Mouse (Mus musculus) myocyte (in vitro differentiated cells): ENCODE results near the gene Plekha7.

ENCODE experiments used
- POLR2A ChIP-seq: IDR thresholded peaks from one replicate; pipeline ENCODE4 v1.6.1; 2011; ENCODE audit warnings: low read depth, mild to moderate bottlenecking, control low read depth, moderate library complexity; ENCODE audit not compliant: insufficient read length
- POLR2AphosphoS2 ChIP-seq: IDR thresholded peaks from one replicate; pipeline ENCODE4 v1.6.1; 2011; ENCODE audit warnings: low read depth, control low read depth; ENCODE audit not compliant: insufficient read length
- REST ChIP-seq: IDR thresholded peaks from one replicate; pipeline ENCODE4 v1.6.1; 2011; ENCODE audit warnings: mild to moderate bottlenecking, control low read depth, moderate library complexity; ENCODE audit not compliant: insufficient read depth, insufficient read length
- TCF3 ChIP-seq: IDR thresholded peaks from one replicate; pipeline ENCODE4 v1.6.1; 2011; ENCODE audit warnings: low read depth, control low read depth; ENCODE audit not compliant: insufficient read length
- USF1 ChIP-seq: IDR thresholded peaks from one replicate; pipeline ENCODE4 v1.6.1; 2011; ENCODE audit warnings: low read depth, mild to moderate bottlenecking, control low read depth, moderate library complexity

DNA sequence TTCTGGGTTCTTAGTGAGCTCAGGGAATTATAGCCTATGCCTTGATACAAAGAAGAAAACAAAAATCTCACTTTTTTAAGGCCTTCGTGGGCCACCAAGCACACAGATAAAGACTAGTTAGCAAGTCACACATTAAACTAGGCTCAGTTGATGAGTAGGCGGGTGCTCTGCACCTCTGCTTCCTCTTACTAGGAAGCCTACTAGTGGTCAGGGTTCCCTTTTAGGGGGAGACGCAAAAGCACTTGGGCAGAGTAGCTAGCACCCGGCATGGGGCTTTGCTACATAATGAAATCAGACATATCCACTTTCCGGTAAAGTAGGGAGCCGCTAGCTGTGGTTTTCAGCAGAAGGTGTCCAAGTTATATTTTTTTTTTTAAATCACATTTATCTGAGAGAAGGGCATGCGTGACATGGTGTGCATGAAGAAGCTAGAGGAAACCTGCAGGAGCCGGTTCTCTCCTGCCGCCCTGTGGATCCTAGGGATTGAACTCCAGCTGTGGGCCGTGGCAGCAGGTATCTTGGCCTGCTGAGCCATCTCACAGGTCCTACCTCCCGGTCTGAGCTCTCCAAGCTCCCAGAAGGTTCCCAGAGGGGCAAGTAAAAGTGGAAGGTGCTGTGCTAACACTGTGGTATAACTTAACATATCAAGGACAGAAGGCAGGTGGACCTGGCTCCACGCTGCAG lies 67.2 kb downstream of the Plekha7 start:
- TF ChIP-seq POLR2A (no peak), POLR2AphosphoS2 (no peak), TCF3 (no peak), REST (no peak), USF1 (no peak)
